Mouse (Mus musculus) E14TG2a.4 (cell line): ENCODE measurements around the gene Fam49a.

ENCODE experiments used
- CTCF ChIP-seq: conservative IDR thresholded peaks from 2 replicates; pipeline ENCODE4 v1.5.1; 2014; ENCODE audit warnings: low read length
- NANOG ChIP-seq: IDR thresholded peaks from 2 replicates; pipeline ENCODE4 v1.6.1; 2014; ENCODE audit warnings: borderline replicate concordance, low read length, mixed read lengths
- POU5F1 ChIP-seq: IDR thresholded peaks from 2 replicates; pipeline ENCODE4 v1.6.1; 2014; ENCODE audit warnings: low read length, borderline replicate concordance

DNA sequence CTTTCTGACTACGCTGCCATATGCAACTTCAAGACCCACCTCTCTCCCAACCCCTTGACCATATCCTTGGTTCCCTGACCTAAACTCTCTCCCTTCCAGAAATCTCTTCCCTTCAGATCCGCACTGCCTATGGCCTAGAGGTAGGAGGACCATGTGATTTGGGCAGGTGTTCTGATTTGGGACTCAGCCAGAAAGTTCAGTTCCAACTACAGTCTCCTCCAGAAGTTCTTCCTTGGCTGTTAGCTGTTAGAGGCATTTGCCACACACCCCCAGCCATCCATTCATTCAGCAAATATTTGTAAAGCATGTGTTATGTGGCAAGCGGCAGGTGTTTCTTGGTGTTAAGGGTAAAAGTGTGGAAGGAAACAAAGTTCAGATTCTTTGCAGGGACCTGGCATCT lies 44.3 kb downstream of the Fam49a start:
- TF ChIP-seq CTCF (no peak), NANOG (no peak), POU5F1 (no peak)
